Mouse (Mus musculus): Measurements from ENCODE around the gene Hist1h2bg. TPM values are rescaled to one million over a fixed set of nuclear protein-coding genes. Genes with fewer than 3 reads are reported as not detected.
"Not testable (repeated sequence)": the region's sequence is repeated elsewhere in the genome, so short reads cannot be mapped to it uniquely, and the experiment has no call there.

Gene Hist1h2bg
- polyA plus RNA-seq, 1 experiment from 2014 or later, result 2.5 TPM

DNA sequence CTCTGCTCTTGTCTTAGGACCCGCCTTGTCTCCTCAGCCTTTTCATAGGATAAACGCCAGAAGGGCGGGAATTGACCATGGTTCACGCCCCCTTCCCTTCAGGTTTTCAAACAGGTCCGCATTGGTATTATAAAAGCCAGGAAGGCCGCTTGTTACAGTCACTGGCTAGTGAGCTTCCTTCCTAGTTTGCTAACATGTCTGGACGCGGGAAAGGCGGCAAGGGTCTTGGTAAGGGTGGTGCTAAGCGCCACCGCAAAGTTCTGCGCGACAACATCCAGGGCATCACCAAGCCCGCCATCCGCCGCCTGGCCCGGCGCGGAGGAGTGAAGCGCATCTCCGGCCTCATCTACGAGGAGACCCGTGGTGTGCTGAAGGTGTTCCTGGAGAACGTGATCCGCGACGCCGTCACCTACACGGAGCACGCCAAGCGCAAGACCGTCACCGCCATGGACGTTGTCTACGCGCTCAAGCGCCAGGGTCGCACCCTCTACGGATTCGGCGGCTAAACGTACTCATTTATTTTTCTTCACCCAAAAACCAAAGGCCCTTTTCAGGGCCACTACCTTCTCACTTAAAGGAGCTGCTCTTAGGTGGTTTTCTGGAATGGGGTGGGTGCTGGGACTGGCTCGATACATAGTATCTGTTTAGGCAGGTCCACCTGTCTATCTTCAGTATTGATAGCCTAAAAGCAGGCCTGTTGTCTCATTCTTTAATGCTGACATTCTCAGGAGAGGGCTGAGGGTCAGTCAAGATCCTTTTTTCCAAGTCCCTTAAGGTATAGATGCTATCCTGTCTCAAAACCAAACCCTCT, 10.4 kb downstream of the Hist1h2bg start, which contains the start of gene Hist1h4d:
Hist1h4d (plus strand) TSS at position 191 of the 811 bp plus-strand sequence.
- Histone ChIP-seq H3K4me3 (peak within 1 kb of the TSS; percentile 53), H3K27me3 (no peaks in the 10 kb centered on the region), H3K4me2 (peak within 1 kb of the TSS; percentile 81), H3K9ac (peak within 1 kb of the TSS; percentile 48), H3K9me3 (no peaks in the 10 kb centered on the region), H3K4me1 (replicated peaks) (peaks cover 39% of the 10 kb centered on the region), H3K36me3 (no peaks in the 10 kb centered on the region), H3K27ac (replicated peaks) (peak within 1 kb of the TSS; percentile 80)
- peak; percentile 95 for ATAC-seq (ENCODE audit: low FRiP score, low read depth)
- WGBS, result under 1% methylated on average over 43 of the region's 43 CpGs

- H3K9me3 ChIP-seq, result no peaks in the 10 kb centered on the region
- no peaks in the 10 kb centered on the region for H3K36me3 ChIP-seq
- H3K4me3 ChIP-seq, result peak overlapping the region; percentile 53
- H3K4me2 ChIP-seq, result peak overlapping the region; percentile 81
- peaks cover 38% of the 10 kb centered on the region for H3K4me1 ChIP-seq (replicated peaks)
- no peaks in the 10 kb centered on the region for H3K27me3 ChIP-seq
- ATAC-seq (ENCODE audit: low FRiP score, low read depth), result no peak
- peak overlapping the region; percentile 80 for H3K27ac ChIP-seq (replicated peaks)
- H3K9ac ChIP-seq, result peak overlapping the region; percentile 48
- WGBS, result 8% methylated on average over 6 of the region's 6 CpGs
These were observed 11.2 kb downstream of the Hist1h2bg start for GRCm38 (mm10) chr13:23582219-23583056.

GRCm38 (mm10) chr13:23583387-23584068, 12.3 kb downstream of the Hist1h2bg start:
- no peak for ATAC-seq (ENCODE audit: low FRiP score, low read depth)

GRCm38 (mm10) chr13:23584331-23584730, 13.1 kb downstream of the Hist1h2bg start:
- no peaks in the 10 kb centered on the region for H3K36me3 ChIP-seq
- H3K4me2 ChIP-seq, result peak overlapping the region; percentile 93
- H3K9me3 ChIP-seq, result no peaks in the 10 kb centered on the region
- H3K4me3 ChIP-seq, result peak overlapping the region; percentile 53
- no peaks in the 10 kb centered on the region for H3K27me3 ChIP-seq
- peak overlapping the region; percentile 62; the same call in 1 of the 2 replicates for H3K9ac ChIP-seq
- ATAC-seq (ENCODE audit: low FRiP score, low read depth), result no peak
- H3K4me1 ChIP-seq (replicated peaks), result peaks cover 38% of the 10 kb centered on the region
- H3K27ac ChIP-seq (replicated peaks), result peak overlapping the region; percentile 93

More at GRCm38 (mm10) chr13:23583387-23584068, 12.3 kb downstream of the Hist1h2bg start:
- Histone ChIP-seq H3K36me3 (no peaks in the 10 kb centered on the region), H3K27me3 (no peaks in the 10 kb centered on the region), H3K4me3 (no peak overlapping the region), H3K9me3 (no peaks in the 10 kb centered on the region), H3K27ac (replicated peaks) (no peak overlapping the region; the same call in 1 of the 2 replicates), H3K4me1 (replicated peaks) (peaks cover 38% of the 10 kb centered on the region), H3K9ac (no peak overlapping the region), H3K4me2 (no peak overlapping the region)

DNA sequence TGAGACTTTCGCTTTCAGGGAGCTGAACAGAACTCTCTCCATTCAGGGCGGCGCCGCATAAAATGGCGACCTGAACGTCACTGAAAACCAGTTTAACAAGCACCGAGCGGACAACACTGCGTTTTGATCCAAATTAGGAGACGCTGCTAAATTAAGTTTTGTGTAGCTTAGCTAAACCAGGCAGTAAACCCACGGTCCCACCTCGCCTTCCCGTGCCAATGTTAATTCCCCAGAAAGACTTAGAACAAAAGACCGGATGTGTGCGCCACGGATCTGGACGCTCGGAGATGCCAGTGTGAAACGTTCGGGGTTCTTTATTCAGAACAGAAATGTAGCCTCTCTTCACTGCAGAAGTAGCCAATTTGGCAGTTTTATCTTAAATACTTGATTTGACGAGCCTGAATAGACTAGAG, 13.8 kb downstream of the Hist1h2bg start:
- no peaks in the 10 kb centered on the region for H3K9me3 ChIP-seq
- H3K4me3 ChIP-seq, result peak overlapping the region; percentile 53
- H3K27me3 ChIP-seq, result no peaks in the 10 kb centered on the region
- H3K4me1 ChIP-seq (replicated peaks), result peaks cover 38% of the 10 kb centered on the region
- H3K36me3 ChIP-seq, result no peaks in the 10 kb centered on the region
- under 1% methylated on average over 21 of the region's 21 CpGs for WGBS
- H3K27ac ChIP-seq (replicated peaks), result peak overlapping the region; percentile 93
- H3K9ac ChIP-seq, result peak overlapping the region; percentile 62
- ATAC-seq (ENCODE audit: low FRiP score, low read depth), result no peak
- H3K4me2 ChIP-seq, result peak overlapping the region; percentile 93

GRCm38 (mm10) chr13:23585442-23586098, 14.4 kb downstream of the Hist1h2bg start:
- ATAC-seq (ENCODE audit: low FRiP score, low read depth), result peak; percentile 91
- H3K9me3 ChIP-seq, H3K27me3 ChIP-seq, H3K36me3 ChIP-seq: not testable (repeated sequence)
- peaks cover 38% of the 10 kb centered on the region for H3K4me1 ChIP-seq (replicated peaks)
- H3K4me3 ChIP-seq, result peak overlapping the region; percentile 53
- H3K27ac ChIP-seq (replicated peaks), result peak overlapping the region; percentile 93
- under 1% methylated on average over 33 of the region's 36 CpGs for WGBS
- peak overlapping the region; percentile 93 for H3K4me2 ChIP-seq
- peak overlapping the region; percentile 62 for H3K9ac ChIP-seq

- Histone ChIP-seq H3K36me3 (no peaks in the 10 kb centered on the region), H3K4me2 (peak overlapping the region; percentile 93), H3K4me3 (peak overlapping the region; percentile 53), H3K9me3 (no peaks in the 10 kb centered on the region), H3K9ac (peak overlapping the region; percentile 39), H3K27ac (replicated peaks) (peak overlapping the region; percentile 93), H3K4me1 (replicated peaks) (peaks cover 33% of the 10 kb centered on the region), H3K27me3 (no peaks in the 10 kb centered on the region)
- 1% methylated on average over 22 of the region's 22 CpGs for WGBS
- ATAC-seq (ENCODE audit: low FRiP score, low read depth), result no peak
These were observed 15.1 kb downstream of the Hist1h2bg start for GRCm38 (mm10) chr13:23586099-23586939.

DNA sequence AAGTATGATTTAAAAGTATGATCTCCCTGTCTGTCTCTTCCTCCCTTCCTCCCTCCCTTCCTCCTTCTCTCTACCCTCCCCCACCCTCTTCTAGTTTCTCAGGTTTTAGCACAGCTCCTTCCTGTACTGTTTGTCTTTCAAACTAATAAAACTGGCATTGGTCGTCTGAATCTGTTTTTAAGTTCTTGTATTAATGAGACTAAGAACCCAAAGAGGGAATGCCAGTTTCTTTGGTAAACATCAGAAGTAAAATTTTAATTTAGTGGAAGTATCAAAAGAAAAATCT, 15.7 kb downstream of the Hist1h2bg start:
- no peak for ATAC-seq (ENCODE audit: low FRiP score, low read depth)
- 13% methylated on average over 1 of the region's 1 CpGs for WGBS
- H3K4me3 ChIP-seq, result peak overlapping the region; percentile 53
- H3K4me2 ChIP-seq, result peak overlapping the region; percentile 93
- peaks cover 30% of the 10 kb centered on the region for H3K4me1 ChIP-seq (replicated peaks)
- H3K27me3 ChIP-seq, result no peaks in the 10 kb centered on the region
- peak overlapping the region; percentile 79 for H3K27ac ChIP-seq (replicated peaks)
- peak overlapping the region; percentile 39 for H3K9ac ChIP-seq
- no peaks in the 10 kb centered on the region for H3K36me3 ChIP-seq
- no peaks in the 10 kb centered on the region for H3K9me3 ChIP-seq

- Histone ChIP-seq H3K27me3 (no peaks in the 10 kb centered on the region), H3K36me3 (no peaks in the 10 kb centered on the region), H3K4me2 (no peak overlapping the region), H3K27ac (replicated peaks) (no peak overlapping the region), H3K4me3 (no peak overlapping the region), H3K9me3 (no peaks in the 10 kb centered on the region), H3K4me1 (replicated peaks) (peaks cover 7% of the 10 kb centered on the region), H3K9ac (no peak overlapping the region)
- no peak for ATAC-seq (ENCODE audit: low FRiP score, low read depth)
- 94% methylated on average over 7 of the region's 7 CpGs for WGBS
These were observed 20.0 kb downstream of the Hist1h2bg start for GRCm38 (mm10) chr13:23591206-23591605.

- not testable (repeated sequence) for H3K36me3 ChIP-seq; H3K9ac ChIP-seq; H3K9me3 ChIP-seq; H3K4me2 ChIP-seq; H3K27me3 ChIP-seq; H3K27ac ChIP-seq (replicated peaks); H3K4me3 ChIP-seq; ATAC-seq (ENCODE audit: low FRiP score, low read depth); H3K4me1 ChIP-seq (replicated peaks)
- 89% methylated on average over 7 of the region's 7 CpGs for WGBS
These were observed 20.7 kb downstream of the Hist1h2bg start for GRCm38 (mm10) chr13:23591886-23592285.

DNA sequence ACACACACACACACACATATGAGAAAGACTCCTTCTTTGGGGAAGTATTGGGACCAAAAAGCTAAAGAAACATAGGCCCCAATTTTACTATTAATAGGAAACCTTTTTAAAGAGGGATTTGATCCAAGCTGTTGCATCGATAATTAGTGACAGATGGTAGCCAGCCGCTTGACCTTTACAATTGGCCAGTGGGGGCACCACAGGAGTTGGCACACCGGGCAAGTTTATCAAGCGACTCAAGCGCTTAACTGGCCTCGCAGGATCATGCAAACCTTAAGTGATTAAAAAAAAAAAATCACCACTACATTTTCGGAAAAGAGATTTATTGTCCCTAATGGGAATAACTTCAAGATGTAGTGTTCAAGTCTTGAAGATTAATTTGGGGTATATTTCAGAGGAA, 21.4 kb downstream of the Hist1h2bg start:
- no peak overlapping the region for H3K27ac ChIP-seq (replicated peaks)
- WGBS, result 85% methylated on average over 7 of the region's 7 CpGs
- H3K4me1 ChIP-seq (replicated peaks), result no peaks in the 10 kb centered on the region
- no peak for ATAC-seq (ENCODE audit: low FRiP score, low read depth)
- no peak overlapping the region for H3K9ac ChIP-seq
- H3K36me3 ChIP-seq, result no peaks in the 10 kb centered on the region
- no peak overlapping the region for H3K4me3 ChIP-seq
- H3K9me3 ChIP-seq, result no peaks in the 10 kb centered on the region
- no peak overlapping the region for H3K4me2 ChIP-seq
- no peaks in the 10 kb centered on the region for H3K27me3 ChIP-seq
